Mouse (Mus musculus): ENCODE results near the gene Mup9. TPM values are rescaled to one million over a fixed set of nuclear protein-coding genes. Genes with fewer than 3 reads are reported as not detected.
"Not testable (repeated sequence)": the region's sequence is repeated elsewhere in the genome, so short reads cannot be mapped to it uniquely, and the experiment has no call there.

The Mup9 gene
- not detected for total RNA-seq (2022)

DNA sequence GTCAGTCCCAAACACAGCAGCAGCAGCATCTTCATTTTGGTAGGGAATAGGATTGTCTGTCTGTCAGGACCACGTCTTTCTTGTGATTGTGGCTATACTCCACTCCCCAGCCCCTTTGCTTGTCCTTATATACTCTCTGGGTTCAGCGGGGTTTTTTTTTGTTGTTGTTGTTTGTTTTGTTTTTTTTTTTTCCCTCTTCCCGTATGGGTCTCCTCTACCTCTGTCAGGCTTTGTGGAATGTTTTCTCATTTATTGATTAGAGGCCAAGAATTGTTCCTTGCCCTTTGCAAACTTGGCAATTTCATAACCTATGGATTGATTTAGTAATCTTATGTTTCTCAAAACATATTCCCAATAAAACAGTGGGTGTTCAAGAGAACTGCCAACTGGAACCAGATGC is at the start of gene Mup9:
TSS of gene Mup9 (minus strand) at position 101 of the 400 bp plus-strand sequence.
- not testable (repeated sequence) for DNase-seq (ENCODE audit: low spot score in 2 of 2)

Other genes with a start within 250 kb of the Mup9 start
- not detected for gene Mup8, start 199.4 kb downstream of the Mup9 start, total RNA-seq (2022)
- gene Mup1, start 80.0 kb upstream of the Mup9 start, total RNA-seq (2022) = not detected
- not detected for gene Mup10, start 160.2 kb upstream of the Mup9 start, total RNA-seq (2022)
- gene Mup11, start 240.5 kb upstream of the Mup9 start, total RNA-seq (2022) = not detected

All from layer of hippocampus, adult 8-10 months (tissue).